Mouse (Mus musculus): ENCODE measurements around the gene Snx3. TPM values are rescaled to one million over a fixed set of nuclear protein-coding genes. Genes with fewer than 3 reads are reported as not detected.

Snx3 gene
- polyA plus RNA-seq, 1 experiment from 2014 or later, result 326 TPM

DNA sequence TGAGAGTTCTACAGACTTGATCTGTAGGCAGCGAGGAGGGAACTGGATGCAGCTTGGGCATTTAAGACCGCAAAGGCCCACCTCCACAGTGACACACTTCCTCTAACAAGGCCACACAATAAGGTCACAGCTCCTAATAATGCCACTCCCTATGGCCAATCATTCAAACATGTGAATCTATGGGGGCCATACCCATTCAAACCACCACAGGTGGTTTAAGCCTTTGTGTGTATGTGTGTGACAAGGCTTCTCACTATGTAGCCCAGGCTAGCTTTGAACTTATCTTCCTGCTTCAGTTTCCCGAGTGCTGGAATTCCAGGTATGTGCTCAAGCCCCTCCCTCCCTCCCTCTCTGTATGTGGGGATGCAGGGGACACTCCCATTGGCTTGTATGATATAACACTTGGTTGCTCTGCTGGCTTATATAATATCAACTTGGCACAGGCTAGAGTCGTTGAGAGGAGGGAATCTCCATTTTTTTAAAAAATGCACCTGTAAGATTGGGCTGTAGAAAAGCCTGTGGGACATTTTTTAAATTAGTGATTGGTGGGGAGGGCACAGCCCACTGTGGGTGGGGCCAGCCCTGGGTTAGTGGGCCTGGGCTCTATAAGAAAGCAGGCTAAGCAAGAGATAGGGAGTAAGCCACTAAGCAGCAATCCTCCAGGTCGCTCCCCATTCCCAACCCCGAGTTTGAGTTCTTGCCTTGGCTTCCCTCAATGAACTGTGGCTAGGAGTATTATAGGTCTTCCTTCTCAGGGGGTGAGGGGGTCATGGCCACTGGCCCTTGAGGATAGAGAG, 44.1 kb downstream of the Snx3 start:
- H3K4me2 ChIP-seq (ENCODE audit: low read length), result no peak overlapping the region
- H3K9me3 ChIP-seq (replicated peaks; ENCODE audit: low read length), result no peaks in the 10 kb centered on the region
- no peaks in the 10 kb centered on the region for H3K36me3 ChIP-seq (ENCODE audit: insufficient read depth, low read length)
- no peak overlapping the region for H3K4me3 ChIP-seq (replicated peaks; ENCODE audit: low read depth, low read length)
- ATAC-seq (replicated peaks; ENCODE audit: low FRiP score, low read depth) (no peak), DNase-seq (ENCODE audit: low spot score) (no peak)
- 78% methylated on average over 6 of the region's 6 CpGs for WGBS
- no peaks in the 10 kb centered on the region for H3K4me1 ChIP-seq (replicated peaks; ENCODE audit: insufficient read depth, low read length)
- H3K9ac ChIP-seq (ENCODE audit: low read depth, low read length), result no peak overlapping the region
- no peaks in the 10 kb centered on the region for H3K27me3 ChIP-seq (ENCODE audit: insufficient read depth, low read length)
- no peak for TF ChIP-seq CTCF (IDR thresholded peaks at IDR 0.05; ENCODE audit: low read depth)
- no peak overlapping the region for H3K27ac ChIP-seq

GRCm38 (mm10) chr10:42546507-42546906, 44.7 kb downstream of the Snx3 start:
- Histone ChIP-seq H3K4me2 (ENCODE audit: low read length) (no peak overlapping the region), H3K9ac (ENCODE audit: low read depth, low read length) (no peak overlapping the region), H3K27ac (no peak overlapping the region), H3K4me1 (replicated peaks; ENCODE audit: insufficient read depth, low read length) (no peaks in the 10 kb centered on the region), H3K27me3 (ENCODE audit: insufficient read depth, low read length) (no peaks in the 10 kb centered on the region), H3K9me3 (replicated peaks; ENCODE audit: low read length) (no peaks in the 10 kb centered on the region), H3K36me3 (ENCODE audit: insufficient read depth, low read length) (no peaks in the 10 kb centered on the region), H3K4me3 (replicated peaks; ENCODE audit: low read depth, low read length) (no peak overlapping the region)
- WGBS, result 90% methylated on average over 3 of the region's 3 CpGs
- ATAC-seq (replicated peaks; ENCODE audit: low FRiP score, low read depth) (no peak), DNase-seq (ENCODE audit: low spot score) (no peak)
- TF ChIP-seq CTCF (IDR thresholded peaks at IDR 0.05; ENCODE audit: low read depth), result no peak

DNA sequence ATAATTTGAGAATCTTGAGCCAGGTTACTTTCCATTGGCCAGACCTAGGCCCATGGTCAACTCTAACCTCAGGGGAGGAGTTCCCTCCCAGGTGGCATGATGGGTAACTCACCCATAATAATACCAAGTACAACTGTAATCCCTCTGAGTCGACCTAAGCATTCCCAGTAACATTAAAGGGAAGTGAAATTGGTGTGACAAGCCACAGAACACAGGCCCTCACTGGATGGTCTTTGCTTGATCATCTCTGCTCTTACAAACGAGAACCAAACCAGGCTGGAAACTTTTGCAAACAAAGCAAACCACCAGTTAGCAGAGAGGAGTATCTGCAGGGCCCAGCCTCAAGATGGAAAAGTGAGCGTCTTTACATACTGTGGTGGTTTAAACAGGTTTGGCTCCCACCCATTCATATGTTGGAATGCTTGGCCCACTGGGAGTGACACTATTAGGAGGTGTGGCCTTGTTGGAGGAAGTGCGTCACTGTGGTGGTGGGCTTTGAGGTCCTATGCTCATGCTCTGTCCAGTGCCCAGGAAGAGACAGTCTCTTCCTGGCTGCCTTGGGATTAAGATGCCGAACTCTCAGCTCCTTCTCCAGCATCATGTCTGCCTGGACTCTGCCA, 57.9 kb downstream of the Snx3 start:
- H3K4me3 ChIP-seq (replicated peaks; ENCODE audit: low read depth, low read length), result no peak overlapping the region
- TF ChIP-seq CTCF (IDR thresholded peaks at IDR 0.05; ENCODE audit: low read depth), result no peak
- H3K4me1 ChIP-seq (replicated peaks; ENCODE audit: insufficient read depth, low read length), result no peaks in the 10 kb centered on the region
- H3K9me3 ChIP-seq (replicated peaks; ENCODE audit: low read length), result no peaks in the 10 kb centered on the region
- H3K9ac ChIP-seq (ENCODE audit: low read depth, low read length), result no peak overlapping the region
- no peak for ATAC-seq (replicated peaks; ENCODE audit: low FRiP score, low read depth)
- peaks cover 14% of the 10 kb centered on the region; the same call in 1 of the 2 replicates for H3K27me3 ChIP-seq (ENCODE audit: insufficient read depth, low read length)
- no peak overlapping the region for H3K27ac ChIP-seq
- 77% methylated on average over 5 of the region's 5 CpGs for WGBS
- DNase-seq (ENCODE audit: low spot score), result no peak
- H3K4me2 ChIP-seq (ENCODE audit: low read length), result no peak overlapping the region
- no peaks in the 10 kb centered on the region for H3K36me3 ChIP-seq (ENCODE audit: insufficient read depth, low read length)

GRCm38 (mm10) chr10:42562272-42562671, 60.4 kb downstream of the Snx3 start:
- Histone ChIP-seq H3K4me3 (replicated peaks; ENCODE audit: low read depth, low read length) (no peak overlapping the region), H3K9ac (ENCODE audit: low read depth, low read length) (no peak overlapping the region), H3K36me3 (ENCODE audit: insufficient read depth, low read length) (no peaks in the 10 kb centered on the region), H3K4me1 (replicated peaks; ENCODE audit: insufficient read depth, low read length) (no peaks in the 10 kb centered on the region), H3K27ac (no peak overlapping the region), H3K27me3 (ENCODE audit: insufficient read depth, low read length) (peaks cover 25% of the 10 kb centered on the region), H3K9me3 (replicated peaks; ENCODE audit: low read length) (no peaks in the 10 kb centered on the region), H3K4me2 (ENCODE audit: low read length) (no peak overlapping the region)
- TF ChIP-seq CTCF (IDR thresholded peaks at IDR 0.05; ENCODE audit: low read depth), result no peak
- peak; percentile 73 for ATAC-seq (replicated peaks; ENCODE audit: low FRiP score, low read depth)
- WGBS, result 2% methylated on average over 12 of the region's 12 CpGs
- DNase-seq (ENCODE audit: low spot score), result peak; percentile 73

DNA sequence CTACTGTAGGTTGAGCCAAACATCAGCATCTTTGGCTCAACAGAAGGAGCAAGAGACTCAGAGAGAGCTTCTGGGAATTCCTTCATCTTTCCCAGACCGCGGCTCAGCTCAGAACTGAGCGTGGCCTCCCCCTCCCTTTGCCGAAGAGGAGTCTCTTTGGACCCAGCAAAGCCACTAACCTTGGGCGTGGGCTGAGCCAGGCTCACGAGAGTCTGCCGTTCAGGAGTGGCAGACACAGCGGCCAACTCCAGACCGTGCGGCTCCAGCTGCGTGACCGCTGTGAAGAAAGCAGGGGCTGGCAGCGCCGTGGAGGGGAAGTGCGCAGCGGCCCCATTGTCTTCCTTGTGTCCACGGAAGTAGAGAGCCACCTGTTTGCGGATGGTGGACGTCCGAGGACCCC, 70.7 kb downstream of the Snx3 start:
- Histone ChIP-seq H3K4me2 (ENCODE audit: low read length) (no peak overlapping the region), H3K36me3 (ENCODE audit: insufficient read depth, low read length) (no peaks in the 10 kb centered on the region), H3K9me3 (replicated peaks; ENCODE audit: low read length) (no peaks in the 10 kb centered on the region), H3K27me3 (ENCODE audit: insufficient read depth, low read length) (peaks cover 85% of the 10 kb centered on the region), H3K9ac (ENCODE audit: low read depth, low read length) (no peak overlapping the region), H3K4me3 (replicated peaks; ENCODE audit: low read depth, low read length) (no peak overlapping the region), H3K4me1 (replicated peaks; ENCODE audit: insufficient read depth, low read length) (no peaks in the 10 kb centered on the region), H3K27ac (no peak overlapping the region)
- DNase-seq (ENCODE audit: low spot score) (no peak), ATAC-seq (replicated peaks; ENCODE audit: low FRiP score, low read depth) (no peak)
- no peak for TF ChIP-seq CTCF (IDR thresholded peaks at IDR 0.05; ENCODE audit: low read depth)
- WGBS, result 1% methylated on average over 20 of the region's 20 CpGs

DNA sequence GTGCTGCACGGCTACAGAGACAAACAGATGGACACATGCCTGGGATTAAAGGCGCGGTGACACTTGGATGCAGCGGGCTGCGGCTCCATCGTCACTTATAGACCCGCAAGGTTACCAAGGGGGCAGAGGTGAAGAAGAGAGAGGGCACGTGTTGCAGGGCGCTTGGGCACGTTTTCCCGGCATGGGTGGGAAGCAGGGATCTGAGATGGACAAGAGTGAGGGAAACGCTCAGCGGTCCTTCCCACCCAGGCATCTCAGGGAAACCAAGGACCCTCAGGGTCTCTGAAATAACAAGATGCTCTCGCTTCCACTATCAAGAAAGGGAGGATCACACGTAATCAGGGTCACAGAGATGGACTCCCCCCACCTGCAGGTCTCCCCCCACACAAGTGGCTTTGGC, 71.1 kb downstream of the Snx3 start:
- Histone ChIP-seq H3K27ac (no peak overlapping the region), H3K4me2 (ENCODE audit: low read length) (no peak overlapping the region), H3K9me3 (replicated peaks; ENCODE audit: low read length) (no peaks in the 10 kb centered on the region), H3K9ac (ENCODE audit: low read depth, low read length) (no peak overlapping the region), H3K4me3 (replicated peaks; ENCODE audit: low read depth, low read length) (no peak overlapping the region), H3K36me3 (ENCODE audit: insufficient read depth, low read length) (no peaks in the 10 kb centered on the region), H3K4me1 (replicated peaks; ENCODE audit: insufficient read depth, low read length) (no peaks in the 10 kb centered on the region), H3K27me3 (ENCODE audit: insufficient read depth, low read length) (peaks cover 87% of the 10 kb centered on the region)
- no peak for DNase-seq (ENCODE audit: low spot score)
- no peak for TF ChIP-seq CTCF (IDR thresholded peaks at IDR 0.05; ENCODE audit: low read depth)
- under 1% methylated on average over 15 of the region's 15 CpGs for WGBS
- no peak for ATAC-seq (replicated peaks; ENCODE audit: low FRiP score, low read depth)
